Mouse (Mus musculus): ENCODE data around the gene Wnt5a. TPM values are rescaled to one million over a fixed set of nuclear protein-coding genes. Genes with fewer than 3 reads are reported as not detected.
A peak's percentile ranks its signal among the peaks of the same experiment; 100 is the strongest.

The Wnt5a gene
- 10 to 100 TPM; 35.0 to 51.3 TPM for total RNA-seq (2021)
- 79.8 and 92.9 TPM in 2 replicates for polyA plus RNA-seq (2012; rRNA removed)
- long read RNA-seq, full-length matches to known transcripts: 12 of 16 reads
- long read RNA-seq, partial matches to known transcripts: 1 of 16 reads
- long read RNA-seq, other reads (novel, unspliced or antisense): 3 of 16 reads

DNA sequence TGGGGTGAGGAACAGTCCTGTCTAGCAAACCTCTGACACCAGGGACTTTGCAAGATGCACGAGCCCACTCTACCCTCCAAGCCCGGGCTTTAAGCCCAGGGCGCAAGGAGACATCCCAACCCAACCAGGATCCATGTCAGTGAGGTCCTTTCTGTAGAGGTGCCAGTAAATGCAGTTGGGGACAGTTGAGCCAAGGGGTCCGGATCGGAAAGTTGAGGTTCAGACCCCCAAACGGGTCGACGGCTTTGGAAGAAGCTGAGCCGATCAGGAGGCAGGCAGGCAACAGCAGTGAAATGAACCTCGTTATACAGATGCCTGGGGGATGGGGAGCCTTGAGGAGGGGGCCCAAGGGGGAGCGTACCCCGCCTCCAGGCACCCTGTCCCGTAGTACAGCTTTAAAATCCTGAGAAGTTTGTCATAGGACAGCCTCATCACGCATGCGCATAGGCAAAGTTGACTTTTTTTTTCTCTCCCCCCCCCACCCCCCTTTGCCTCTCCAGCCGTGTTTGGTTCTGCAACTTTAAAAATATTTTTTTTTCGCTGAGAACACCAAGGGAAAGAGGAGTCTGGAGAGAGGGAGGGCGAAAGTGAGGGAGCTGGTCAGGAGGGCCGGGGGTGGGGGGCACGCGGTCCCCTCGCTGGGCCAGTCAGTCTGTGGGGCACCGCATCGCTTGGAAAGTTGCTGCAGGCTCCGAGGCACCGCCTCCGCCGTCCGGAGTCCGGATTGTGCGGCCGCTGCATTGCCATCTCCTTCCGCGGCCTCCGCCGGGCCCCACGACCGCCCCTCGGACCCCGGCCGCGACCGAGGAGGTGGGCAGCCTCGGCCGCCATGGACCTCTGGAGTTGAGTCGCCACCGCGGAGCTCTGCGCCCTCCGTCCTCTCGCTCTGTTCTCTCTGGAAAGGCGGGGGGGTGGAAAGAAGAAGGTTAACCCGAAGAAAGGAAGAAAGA, at the start of gene Wnt5a:
Gene Wnt5a, plus strand, starts transcription at position 650 of the 950 bp plus-strand sequence.
- peak; percentile 82 for DNase-seq

DNA sequence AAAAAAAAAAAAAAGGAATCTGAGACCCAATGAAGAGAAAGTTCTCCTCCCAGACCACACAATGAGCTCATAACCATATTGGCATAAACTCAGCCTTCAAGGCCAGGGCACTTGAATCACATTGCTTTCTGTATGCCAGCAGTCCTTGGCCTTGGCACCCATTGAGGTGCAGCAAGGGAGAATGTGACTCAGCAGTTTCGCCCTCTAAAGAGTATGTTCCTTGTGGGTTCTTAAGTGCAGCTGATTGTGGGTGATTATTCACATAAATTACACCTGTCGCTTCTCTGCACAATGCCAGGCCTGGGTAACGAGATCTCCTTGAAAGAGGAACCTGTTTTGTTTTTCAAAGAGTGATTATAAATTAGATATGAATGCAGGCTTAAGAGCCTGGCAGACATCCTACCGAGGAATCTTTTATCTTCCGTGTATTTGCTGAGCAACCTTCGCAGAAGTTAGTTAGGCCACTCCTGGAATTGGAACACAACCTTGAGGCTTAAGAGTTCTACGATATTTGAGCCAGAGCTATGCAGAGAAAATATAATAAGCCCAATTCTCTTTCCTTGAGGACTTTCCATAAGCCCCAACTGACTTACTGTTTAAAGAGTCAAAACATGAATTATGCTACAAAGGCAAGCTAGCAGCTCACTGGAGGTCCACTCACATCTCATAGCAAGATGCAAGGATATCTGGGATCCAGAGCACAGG, 48.0 kb upstream of the Wnt5a start:
- DNase-seq: peak; percentile 84

DNA sequence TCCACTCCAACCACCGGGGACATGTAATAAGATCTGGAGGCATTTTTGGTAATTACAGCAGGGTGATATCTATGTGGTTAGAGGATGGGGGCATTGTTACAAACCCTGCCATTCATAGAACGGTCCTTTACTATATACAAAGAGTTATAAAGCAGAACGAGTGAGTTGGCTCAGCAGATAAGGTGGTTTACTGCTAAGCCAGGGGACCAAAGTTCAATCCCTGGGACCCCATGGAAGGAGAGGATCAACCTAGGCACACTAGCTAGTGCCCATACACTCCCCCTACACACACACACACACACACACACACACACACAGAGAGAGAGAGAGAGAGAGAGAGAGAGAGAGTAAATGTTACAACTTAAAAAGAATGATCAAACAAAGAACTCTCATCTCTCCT, 47.1 kb upstream of the Wnt5a start:
- DNase-seq: no peak

DNA sequence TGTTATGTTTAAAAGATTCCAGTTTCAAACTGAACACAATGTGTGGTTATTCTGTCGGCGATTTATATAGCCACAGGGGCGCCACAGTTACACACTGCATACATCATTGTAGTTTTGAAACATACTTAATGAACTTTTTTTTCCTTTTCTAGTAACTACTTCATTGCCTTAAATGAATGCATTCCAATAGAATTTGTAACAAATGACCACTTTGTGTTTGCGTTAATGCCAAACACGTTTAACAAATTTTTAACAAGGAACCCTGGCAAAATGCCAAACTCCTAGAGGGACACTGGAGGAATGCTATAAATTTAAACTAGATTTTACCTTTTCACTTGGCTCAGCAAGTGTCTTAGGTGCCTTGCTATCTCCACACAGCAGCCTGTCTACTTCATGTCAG, 36.6 kb upstream of the Wnt5a start:
- DNase-seq: no peak

DNA sequence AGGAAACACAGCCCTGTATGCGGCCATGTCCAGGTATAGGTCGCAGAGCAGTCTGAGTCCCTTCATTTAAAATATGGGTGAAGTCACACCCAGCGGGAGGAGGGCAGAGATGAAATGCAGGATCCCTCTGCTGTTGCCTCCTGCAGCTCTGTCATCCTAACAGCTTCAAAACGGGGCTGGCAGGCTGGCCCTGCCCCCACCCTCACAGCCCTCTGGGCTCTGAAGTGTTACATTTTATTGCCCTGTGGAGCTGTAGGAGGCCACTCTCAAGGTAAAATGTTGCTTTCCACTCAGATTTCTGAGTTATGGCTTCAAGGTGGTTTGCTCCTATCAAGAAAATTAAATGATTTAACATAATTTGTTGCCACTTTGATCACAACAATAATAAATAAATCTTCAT, 34.9 kb upstream of the Wnt5a start:
- DNase-seq: no peak

DNA sequence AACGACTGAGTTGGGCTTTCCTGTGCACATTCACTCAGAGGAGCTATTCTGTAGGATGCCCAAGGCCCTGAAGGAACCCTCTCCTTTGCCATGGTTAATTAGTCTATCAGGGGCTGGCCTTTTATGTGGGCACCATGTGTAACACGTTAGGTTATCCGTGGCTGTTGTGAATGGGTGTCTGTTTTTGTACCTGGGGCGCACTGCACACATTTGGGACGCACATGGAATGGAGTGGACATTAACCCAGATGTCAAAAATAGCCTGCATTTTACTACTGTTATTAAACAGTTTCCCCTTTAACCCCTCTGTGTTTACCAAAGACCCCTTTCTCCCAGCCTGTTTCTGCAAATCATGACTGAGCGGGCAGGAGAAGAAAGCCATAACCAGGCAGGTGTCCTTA, 34.3 kb upstream of the Wnt5a start:
- no peak for DNase-seq

DNA sequence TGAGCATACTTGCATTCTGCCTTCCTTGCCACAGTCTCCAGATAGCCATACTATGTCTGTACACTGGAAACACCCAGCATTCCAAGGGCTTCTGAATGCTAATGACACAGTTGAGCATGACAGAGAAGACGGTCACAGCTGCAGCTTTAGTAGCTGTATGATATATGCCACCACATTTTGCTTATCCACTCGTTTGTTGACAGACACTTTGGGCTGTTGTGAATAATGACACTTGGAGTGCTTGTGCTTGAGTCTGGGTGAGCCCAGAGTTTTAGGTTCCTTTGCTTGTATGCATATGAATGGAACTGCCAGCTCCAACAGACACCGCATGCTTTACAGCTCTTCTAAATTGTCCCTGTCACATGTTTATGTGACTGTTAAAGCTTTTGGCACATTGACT, 29.5 kb upstream of the Wnt5a start:
- no peak for DNase-seq

DNA sequence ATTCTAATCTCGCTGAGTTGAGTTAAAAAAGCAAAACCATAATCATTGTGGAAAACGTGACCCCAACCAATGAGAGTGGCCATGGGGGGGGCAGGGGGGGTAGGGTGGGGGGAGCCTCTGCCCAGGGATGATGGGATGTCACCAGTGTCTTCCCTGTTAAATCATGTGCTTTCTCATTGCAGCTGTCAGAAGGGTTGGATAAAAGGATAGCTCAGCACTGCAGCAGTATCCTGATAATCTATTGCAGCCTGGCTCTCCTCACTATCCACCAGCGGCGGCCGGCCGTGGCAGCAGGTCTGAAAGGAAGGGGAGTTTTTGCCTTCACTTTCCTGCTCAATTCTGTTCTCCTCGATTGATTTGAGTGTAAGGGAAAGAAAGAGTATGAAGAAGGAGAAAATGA, 29.1 kb upstream of the Wnt5a start:
- DNase-seq: no peak

DNA sequence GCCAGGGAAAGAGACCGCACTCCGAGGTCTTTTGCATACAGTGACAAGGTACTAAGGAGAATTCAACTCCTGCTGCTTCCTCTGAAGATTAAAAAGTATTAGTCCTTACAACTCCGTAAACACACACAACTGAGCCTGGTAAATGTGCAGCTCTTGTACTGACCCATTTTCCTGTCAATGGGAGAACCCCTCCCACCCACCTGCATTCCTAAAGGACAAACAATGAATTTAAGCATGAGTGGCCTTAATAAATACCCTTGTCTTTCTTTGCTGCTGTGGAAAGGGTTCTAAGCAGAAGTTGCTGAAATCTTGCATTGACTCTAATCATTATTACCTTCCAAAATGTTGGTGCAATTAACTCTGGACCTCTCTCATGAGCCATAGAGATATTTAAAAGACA, 27.8 kb upstream of the Wnt5a start:
- DNase-seq: no peak

DNA sequence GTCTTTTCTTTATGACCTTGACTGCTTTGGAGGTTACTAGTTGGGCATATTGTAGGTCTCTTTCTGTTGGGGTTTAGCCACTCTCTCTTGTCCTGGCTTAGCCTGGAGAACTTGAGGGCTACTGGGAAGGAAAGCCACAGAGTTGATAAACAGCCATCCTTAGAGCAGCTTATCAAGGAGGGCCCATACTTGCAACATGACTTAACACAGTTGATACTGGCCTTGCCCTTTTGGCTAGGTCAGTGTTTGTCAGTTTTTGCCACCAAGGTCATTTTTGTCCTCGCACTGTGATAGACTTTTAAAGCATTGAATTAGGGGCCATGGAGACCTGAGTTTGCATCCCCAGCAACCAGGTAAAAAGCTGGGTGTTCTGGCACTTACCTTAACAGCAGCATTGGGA, 23.7 kb upstream of the Wnt5a start:
- DNase-seq: peak; percentile 66

DNA sequence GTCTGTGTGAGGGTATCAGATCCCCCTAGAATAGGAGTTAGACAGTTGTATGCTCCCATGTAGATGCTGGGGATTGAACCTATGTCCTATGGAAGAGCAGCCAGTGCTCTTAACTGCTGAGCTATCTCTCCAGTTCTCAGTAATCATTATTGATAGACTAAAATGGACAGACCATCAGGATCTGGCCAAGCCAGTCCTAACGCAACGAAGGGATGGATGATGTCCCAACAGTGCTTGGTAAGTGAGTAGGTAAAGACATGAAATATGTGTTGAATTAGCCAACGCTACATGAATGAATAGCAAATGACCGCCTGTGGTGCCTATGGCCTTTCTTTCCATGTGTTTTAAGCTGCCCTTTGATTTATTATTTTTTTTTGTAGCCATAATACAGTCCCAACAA, 10.7 kb upstream of the Wnt5a start:
- DNase-seq: no peak

DNA sequence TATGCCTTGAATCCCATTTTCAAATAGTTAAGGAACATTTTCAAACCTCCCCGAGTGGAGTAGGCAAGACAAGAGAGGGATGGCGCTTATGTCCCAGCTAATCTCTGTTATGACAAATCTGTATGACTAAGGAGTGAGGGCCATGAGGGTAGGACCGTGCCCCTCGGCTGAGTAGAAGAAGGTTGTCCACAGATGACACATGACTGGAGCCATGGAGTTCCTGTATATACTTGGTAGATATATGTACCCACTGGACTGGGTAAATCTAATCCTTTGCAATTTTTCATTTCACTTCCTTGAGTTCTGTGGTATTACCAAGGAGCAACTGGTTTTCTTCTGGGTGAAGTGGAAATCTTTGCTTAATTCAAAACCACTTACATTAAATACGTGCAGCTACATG, 10.3 kb upstream of the Wnt5a start:
- no peak for DNase-seq

DNA sequence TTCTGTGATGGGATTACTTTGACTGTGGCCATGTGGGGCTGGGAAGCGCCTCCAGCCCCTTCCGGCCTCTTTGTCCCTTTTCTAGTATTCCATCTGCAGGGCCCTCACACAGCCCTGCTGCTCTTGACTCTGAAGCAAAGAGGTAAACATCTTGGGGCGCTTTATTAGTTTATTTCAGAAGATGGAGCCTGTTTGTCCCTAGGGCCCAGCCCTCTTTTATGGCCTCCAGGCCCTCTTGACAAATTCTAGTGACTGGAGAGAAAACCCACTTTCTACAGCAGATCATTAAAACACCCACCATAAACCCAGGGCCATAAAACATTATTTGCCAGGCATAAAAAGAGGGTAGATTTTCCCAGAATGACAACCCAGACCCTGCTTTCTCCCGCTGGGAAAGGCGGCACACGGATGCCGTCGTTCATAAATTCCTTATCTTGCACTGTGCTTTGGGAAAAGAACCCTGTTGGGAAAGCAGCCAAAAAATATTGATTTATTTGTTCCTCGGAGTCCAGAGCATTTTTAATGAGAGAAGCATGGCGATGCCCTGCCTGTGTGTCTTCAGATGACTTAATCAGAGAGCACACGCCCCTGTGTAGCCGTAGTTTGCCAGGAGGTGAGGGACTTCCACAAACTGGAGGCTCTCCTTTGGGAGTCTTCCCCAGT, 3.2 kb upstream of the Wnt5a start:
- peak; percentile 45 for DNase-seq

DNA sequence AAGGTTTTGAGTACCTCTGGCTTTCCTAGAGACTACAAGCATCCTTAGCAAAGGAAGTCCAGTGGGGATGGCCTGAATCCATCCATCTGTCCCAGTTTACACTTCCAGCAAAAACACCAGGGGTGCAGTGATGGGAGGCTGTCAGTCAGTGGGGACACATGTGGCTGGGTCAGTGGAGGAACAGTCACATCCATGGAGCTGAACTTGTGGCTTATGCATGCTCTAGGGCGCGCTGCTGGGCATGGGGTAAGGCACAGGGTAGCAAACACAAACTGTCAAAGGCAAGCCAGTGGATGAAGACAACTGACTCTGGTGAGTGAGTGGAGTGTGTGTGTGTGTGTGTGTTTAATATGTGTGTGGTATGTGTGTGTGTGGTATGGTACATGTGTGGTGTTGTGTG, 1.3 kb upstream of the Wnt5a start:
- no peak for DNase-seq

DNA sequence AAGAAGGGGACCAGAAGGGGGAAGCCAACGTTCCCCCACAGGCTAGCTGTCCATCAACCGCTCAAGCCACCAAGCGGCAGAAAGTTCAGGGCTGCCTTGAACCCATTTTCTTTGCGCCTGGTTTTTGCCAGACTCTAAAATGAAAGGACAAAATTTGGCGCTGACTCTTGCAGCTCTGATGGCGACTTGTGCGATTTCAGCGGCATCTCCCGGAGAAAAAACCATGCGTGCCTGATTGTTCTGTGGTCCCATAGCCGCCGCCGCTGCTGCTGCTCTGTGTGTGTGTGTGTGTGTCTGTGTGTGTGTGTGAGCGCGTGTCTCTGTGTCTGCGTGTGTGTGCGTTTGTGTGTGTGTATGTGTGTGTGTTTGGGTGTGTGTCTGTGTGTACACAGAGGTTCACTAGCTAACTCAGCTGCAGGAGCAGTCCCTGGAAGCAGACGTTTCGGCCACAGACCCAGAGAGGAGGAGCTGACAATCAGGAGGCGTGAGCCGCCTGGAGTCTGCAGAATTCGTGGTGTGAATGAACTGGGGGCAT, 568 bp downstream of the Wnt5a start:
- DNase-seq: peak; percentile 79

DNA sequence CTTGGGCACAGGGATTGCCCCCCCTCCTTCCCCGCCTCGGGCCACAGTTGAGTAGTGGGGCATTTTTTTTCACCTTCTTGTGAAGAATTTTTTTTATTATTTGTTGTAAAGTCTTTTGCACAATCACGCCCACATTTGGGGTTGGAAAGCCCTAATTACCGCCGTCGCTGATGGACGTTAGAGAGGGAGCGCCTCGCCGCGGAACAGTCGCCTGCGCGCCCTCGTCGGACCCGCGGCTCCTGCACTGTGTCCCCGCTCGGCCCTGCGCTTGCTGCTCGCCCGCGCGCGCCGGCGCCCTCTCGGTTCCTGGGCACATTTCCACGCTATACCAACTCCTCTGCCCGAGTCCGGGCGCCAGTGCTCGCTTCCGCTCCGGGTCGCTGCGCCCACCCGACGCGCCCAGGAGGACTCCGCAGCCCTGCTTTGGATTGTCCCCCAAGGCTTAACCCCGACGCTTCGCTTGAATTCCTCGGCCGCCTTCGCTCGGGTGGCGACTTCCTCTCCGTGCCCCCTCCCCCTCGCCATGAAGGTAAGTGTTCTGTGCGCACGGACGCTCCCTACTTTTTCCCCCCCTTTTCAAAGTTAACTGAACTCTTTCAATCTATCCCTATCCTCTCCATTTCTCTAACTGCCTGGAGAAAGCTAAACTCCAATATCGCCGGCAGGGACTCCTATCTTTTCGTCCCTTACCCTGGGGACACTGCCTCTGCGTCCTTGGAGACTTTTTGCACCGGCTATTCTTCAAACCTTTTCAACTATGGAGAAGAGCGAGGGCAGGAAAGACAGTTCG, 1.2 kb downstream of the Wnt5a start:
- peak; percentile 76 for DNase-seq

DNA sequence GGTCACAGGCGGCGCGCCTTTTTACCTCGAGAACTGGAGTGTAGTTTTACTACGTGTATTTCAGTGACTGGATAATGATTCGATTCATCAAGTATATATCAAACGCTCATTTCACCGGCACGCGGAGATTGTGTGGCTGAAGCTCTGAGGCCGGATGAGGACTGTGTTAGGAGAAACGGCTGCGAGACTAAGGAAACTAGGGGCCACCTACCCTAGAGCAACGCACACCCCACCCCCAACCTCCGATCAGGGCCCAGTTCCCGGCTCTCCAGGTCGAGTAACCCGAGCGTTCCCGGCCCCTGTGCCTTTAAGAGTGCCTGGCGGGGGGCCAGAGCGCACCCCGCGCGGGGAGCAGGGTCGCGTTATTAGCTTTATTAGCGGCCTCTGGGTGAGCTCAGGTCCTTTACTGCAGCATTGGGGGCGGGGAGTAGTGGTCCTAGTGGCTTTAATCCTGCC, 1.9 kb downstream of the Wnt5a start:
- peak; percentile 86 for DNase-seq

DNA sequence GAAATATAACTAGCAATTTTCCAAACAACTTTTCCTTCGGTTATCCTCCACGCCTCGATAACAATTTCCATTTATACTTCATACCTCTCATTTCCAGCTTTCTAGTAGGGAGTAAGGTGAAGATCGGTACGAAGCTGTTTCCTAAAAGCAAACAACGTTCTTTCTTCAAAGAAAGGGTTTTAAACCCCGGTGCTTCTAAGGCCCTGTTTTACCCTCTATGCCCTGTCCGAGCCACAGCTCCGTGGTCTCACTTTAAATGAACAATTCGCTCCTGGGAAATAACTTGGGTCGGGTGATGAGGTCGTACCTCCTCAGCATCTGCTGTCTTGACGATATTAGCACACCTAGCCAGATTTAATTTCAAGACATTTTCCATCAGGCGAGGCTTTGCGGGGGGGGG, 2.5 kb downstream of the Wnt5a start:
- DNase-seq: no peak

DNA sequence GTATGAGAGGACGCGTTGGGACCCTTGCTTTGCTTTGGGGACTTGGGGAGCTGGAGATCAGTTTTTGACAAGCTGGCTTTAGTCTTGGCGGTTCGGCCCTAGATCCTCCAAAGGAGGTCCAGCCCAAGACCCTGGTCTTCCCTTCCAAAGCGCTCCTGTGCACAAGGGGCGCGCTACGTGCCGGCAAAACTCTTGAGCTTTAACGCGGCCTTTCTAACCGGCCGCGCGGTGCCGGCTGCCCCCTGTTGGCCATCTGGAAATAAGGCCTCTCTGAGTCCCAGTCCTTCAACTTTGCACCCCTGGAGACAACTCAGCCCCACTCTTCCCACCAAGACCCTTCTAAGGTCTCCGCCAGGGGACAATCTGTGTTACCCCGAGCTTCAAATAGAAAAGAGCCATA, 2.9 kb downstream of the Wnt5a start:
- peak; percentile 87 for DNase-seq

DNA sequence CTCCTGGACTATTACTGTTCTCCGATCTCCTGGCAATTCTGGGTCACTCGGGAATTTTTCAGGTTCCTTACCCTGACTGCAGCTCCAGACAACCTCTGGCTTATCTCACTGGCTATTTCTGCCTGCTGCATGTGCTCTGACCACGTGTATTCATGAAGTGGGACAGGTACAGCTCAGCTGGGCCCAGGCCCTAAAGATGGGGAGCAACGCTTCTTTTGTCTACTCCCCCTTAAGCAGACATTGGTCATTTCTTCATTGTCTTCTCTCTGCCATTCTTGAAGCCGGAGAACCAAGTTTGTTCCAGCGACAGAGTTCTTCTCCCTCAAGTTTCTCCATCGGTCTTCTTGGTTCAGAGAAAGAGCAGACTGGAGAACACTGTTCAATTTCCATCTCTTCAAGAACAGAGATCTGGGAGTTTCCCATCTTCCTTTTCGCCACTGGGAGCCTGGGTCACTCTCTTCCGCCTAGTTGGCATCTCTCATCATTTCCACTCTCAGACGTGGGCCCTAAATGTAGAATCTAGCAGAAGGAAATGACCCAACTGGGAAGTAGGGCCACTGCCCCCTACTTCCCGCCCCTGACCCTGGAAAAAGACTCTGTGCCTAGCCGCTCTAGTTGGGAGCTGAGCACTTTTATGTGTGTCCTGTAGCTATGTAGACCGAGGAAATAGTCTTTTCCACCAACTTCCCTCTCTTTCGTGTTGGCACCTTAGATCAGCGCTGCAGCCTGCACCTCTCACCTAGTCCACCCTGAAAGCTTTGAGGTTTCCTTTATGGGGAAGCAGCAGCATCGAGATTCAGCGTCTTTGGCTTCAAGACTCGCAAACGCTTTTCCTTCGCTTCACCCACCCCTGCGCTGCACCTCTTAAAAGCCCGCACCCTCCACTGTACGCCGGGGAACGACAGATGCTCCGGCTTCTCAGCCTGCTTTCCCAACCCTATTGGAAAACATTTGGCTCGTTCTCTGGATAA, 4.0 kb downstream of the Wnt5a start:
- no peak for DNase-seq

All from adrenal gland, adult 2 months (tissue).